Mouse (Mus musculus): ENCODE measurements around the gene Jph3. TPM values are rescaled to one million over a fixed set of nuclear protein-coding genes. Genes with fewer than 3 reads are reported as not detected.

Jph3 gene
- polyA plus RNA-seq, 1 experiment from 2014 or later = 4.4 TPM

DNA sequence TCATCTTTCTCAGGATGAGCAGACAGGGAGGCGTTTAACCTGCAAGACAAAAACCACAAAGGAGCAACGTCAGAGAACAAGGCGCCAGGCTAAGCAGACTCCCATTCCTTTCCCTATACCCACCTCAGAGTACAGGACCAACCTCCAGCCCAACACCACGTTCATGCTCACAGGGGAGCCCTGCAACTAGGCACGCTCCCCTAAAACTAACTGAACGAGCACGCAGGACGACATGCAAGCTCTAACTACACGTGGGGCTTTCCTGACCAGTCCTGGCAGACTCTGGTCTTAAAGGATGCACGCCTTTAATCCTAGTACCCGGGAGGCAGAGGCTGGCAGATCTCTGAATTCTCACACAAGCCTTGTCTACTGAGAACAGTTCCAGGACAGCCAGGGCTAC lies 91.9 kb downstream of the Jph3 start:
- no peaks in the 10 kb centered on the region for H3K27me3 ChIP-seq (replicated peaks; ENCODE audit: control insufficient read depth, insufficient read depth, low read length)
- no peaks in the 10 kb centered on the region for H3K9me3 ChIP-seq (ENCODE audit: control insufficient read depth, low read length)
- DNase-seq (ENCODE audit: low spot score) = no peak
- H3K36me3 ChIP-seq (ENCODE audit: control insufficient read depth, insufficient read depth, low read length) = peaks cover 35% of the 10 kb centered on the region
- no peak overlapping the region for H3K4me2 ChIP-seq (ENCODE audit: low read length)
- WGBS = 86% methylated on average over 11 of the region's 11 CpGs
- no peak overlapping the region for H3K27ac ChIP-seq (ENCODE audit: low read depth)
- H3K4me1 ChIP-seq (replicated peaks; ENCODE audit: control insufficient read depth, insufficient read depth, low read length) = no peaks in the 10 kb centered on the region
- no peak overlapping the region for H3K4me3 ChIP-seq (ENCODE audit: low read depth, low read length)
- no peak for ATAC-seq (replicated peaks; ENCODE audit: low FRiP score, low TSS enrichment, low read depth)
- no peak overlapping the region for H3K9ac ChIP-seq (ENCODE audit: low read length)

DNA sequence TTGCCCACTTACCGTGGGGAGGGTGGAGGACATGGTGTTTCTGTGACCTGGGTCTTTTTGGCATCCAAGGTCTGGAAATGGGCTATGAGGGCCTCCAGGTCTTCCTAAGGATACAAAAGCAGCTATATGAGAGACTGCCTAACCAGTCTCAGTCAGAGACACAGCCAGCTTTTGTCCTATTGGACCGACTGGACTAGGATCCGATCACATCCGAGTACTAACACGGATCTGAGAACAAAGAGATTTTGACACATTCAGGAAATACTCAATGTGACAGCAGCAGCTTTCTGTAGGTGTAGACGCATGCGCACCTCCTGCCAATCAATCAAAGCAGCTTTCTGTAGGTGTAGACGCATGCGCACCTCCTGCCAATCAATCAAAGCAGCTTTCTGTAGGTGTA lies 92.3 kb downstream of the Jph3 start:
- Histone ChIP-seq H3K27ac (ENCODE audit: low read depth) (no peak overlapping the region), H3K4me3 (ENCODE audit: low read depth, low read length) (no peak overlapping the region), H3K4me1 (replicated peaks; ENCODE audit: control insufficient read depth, insufficient read depth, low read length) (no peaks in the 10 kb centered on the region), H3K9ac (ENCODE audit: low read length) (no peak overlapping the region), H3K27me3 (replicated peaks; ENCODE audit: control insufficient read depth, insufficient read depth, low read length) (no peaks in the 10 kb centered on the region), H3K9me3 (ENCODE audit: control insufficient read depth, low read length) (no peaks in the 10 kb centered on the region), H3K4me2 (ENCODE audit: low read length) (no peak overlapping the region), H3K36me3 (ENCODE audit: control insufficient read depth, insufficient read depth, low read length) (peaks cover 35% of the 10 kb centered on the region)
- WGBS = 90% methylated on average over 9 of the region's 9 CpGs
- ATAC-seq (replicated peaks; ENCODE audit: low FRiP score, low TSS enrichment, low read depth) (no peak), DNase-seq (ENCODE audit: low spot score) (no peak)

DNA sequence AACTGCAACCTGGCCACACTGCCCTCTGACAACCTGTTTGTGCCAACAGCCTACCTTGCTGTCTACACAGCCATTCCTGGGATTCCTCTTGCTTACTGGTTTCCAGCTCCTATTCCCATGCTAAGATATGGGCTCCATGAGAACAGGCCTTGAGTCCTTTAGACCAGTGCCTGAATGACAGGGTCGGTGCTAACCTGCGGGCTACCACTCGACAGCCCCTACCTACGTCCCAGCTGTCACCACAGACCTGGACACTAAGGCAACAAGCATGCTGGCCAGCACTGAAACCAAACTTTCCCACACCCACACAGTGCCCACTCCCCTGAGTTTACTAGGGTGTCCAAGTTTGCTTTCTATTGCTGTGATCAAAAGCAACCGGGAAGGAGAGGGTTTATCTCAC lies 98.3 kb downstream of the Jph3 start:
- H3K9me3 ChIP-seq (ENCODE audit: control insufficient read depth, low read length) = no peaks in the 10 kb centered on the region
- ATAC-seq (replicated peaks; ENCODE audit: low FRiP score, low TSS enrichment, low read depth) = no peak
- no peak overlapping the region for H3K4me3 ChIP-seq (ENCODE audit: low read depth, low read length)
- H3K27ac ChIP-seq (ENCODE audit: low read depth) = no peak overlapping the region
- H3K27me3 ChIP-seq (replicated peaks; ENCODE audit: control insufficient read depth, insufficient read depth, low read length) = no peaks in the 10 kb centered on the region
- H3K4me1 ChIP-seq (replicated peaks; ENCODE audit: control insufficient read depth, insufficient read depth, low read length) = peaks cover 9% of the 10 kb centered on the region
- no peaks in the 10 kb centered on the region for H3K36me3 ChIP-seq (ENCODE audit: control insufficient read depth, insufficient read depth, low read length)
- no peak overlapping the region for H3K9ac ChIP-seq (ENCODE audit: low read length)
- WGBS = 93% methylated on average over 5 of the region's 5 CpGs
- DNase-seq (ENCODE audit: low spot score) = no peak
- H3K4me2 ChIP-seq (ENCODE audit: low read length) = no peak overlapping the region

DNA sequence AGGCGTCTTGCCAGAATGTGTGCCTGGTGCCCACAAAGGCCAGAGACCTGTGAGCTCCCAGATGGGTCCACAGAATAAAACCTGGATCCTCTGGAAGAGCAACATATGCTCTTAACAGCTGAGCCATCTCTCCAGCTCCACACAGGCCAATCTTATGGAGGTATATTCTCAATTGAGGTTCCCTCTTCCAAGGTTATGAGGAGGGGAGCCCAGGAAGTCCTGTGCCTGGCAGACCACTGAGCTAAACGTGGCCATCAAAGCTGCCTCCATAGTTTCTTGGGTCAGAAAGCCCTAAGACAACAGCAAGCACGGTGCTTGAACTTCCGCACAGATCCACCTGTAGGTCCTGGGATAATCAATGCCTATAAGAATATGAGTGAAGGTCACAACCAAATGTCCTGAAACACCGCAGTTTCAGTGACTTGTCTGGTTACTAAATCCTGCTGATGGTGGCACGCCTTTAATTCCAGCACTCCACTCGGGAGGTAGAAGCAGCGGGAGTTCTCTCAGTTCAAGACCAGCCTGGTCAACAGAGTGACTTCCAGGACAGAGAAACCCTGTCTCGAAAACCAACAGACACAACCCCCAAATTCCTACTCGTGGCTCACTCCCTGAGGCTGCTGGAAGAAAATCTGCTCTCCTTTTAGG lies 99.1 kb downstream of the Jph3 start:
- 37% methylated on average over 10 of the region's 10 CpGs for WGBS
- Histone ChIP-seq H3K4me1 (replicated peaks; ENCODE audit: control insufficient read depth, insufficient read depth, low read length) (peaks cover 9% of the 10 kb centered on the region), H3K4me2 (ENCODE audit: low read length) (peak overlapping the region; percentile 95), H3K36me3 (ENCODE audit: control insufficient read depth, insufficient read depth, low read length) (no peaks in the 10 kb centered on the region), H3K27ac (ENCODE audit: low read depth) (no peak overlapping the region), H3K9ac (ENCODE audit: low read length) (peak overlapping the region; percentile 85), H3K4me3 (ENCODE audit: low read depth, low read length) (peak overlapping the region; percentile 97), H3K9me3 (ENCODE audit: control insufficient read depth, low read length) (no peaks in the 10 kb centered on the region), H3K27me3 (replicated peaks; ENCODE audit: control insufficient read depth, insufficient read depth, low read length) (no peaks in the 10 kb centered on the region)
- no peak for DNase-seq (ENCODE audit: low spot score)
- no peak for ATAC-seq (replicated peaks; ENCODE audit: low FRiP score, low TSS enrichment, low read depth)

DNA sequence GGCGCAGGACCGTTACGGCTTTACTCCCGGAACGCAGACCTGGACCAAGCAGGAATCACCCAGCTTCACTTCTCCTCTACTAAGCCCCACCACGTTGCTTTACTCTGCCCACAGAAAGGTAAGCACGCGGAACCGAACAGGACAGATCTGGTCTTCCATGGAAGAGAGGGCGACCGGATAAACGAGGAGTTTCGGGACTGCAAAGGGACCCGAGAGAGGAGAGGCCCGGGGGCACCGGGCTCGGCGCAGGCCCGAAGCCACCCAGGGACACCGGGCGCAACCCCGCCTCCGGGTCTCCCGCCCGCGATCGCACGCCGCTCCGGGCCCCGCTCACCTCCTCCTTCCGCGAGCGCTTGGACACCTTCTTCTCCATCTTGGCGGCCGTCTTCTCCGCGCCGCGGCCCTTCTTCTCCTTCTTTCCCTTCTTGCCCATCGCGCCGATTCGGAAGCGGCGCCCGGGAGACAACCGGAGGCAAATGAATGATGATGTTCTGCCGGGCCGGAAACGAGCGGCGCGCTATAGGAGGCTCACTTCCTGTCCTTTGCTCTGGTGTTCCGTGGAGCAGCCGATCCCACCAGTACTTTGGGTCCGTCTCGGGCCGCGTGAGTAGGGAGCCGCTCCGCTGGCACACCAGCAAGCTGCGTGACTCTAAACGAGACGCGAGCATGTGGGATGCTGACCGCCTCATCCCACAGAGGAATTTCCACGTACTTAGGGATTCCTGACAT lies 99.8 kb downstream of the Jph3 start, which contains the start of gene Klhdc4:
Klhdc4 (minus strand) TSS at position 522 of the 729 bp plus-strand sequence.
- ATAC-seq (replicated peaks; ENCODE audit: low FRiP score, low TSS enrichment, low read depth) (peak; percentile 99), DNase-seq (ENCODE audit: low spot score) (peak; percentile 97)
- H3K4me2 ChIP-seq (ENCODE audit: low read length) = peak within 1 kb of the TSS; percentile 95
- WGBS = under 1% methylated on average over 64 of the region's 68 CpGs
- peaks cover 9% of the 10 kb centered on the region for H3K4me1 ChIP-seq (replicated peaks; ENCODE audit: control insufficient read depth, insufficient read depth, low read length)
- H3K36me3 ChIP-seq (ENCODE audit: control insufficient read depth, insufficient read depth, low read length) = no peaks in the 10 kb centered on the region
- no peaks in the 10 kb centered on the region for H3K9me3 ChIP-seq (ENCODE audit: control insufficient read depth, low read length)
- H3K27ac ChIP-seq (ENCODE audit: low read depth) = peak within 1 kb of the TSS; percentile 38; the same call in 1 of the 2 replicates
- peak within 1 kb of the TSS; percentile 85 for H3K9ac ChIP-seq (ENCODE audit: low read length)
- no peaks in the 10 kb centered on the region for H3K27me3 ChIP-seq (replicated peaks; ENCODE audit: control insufficient read depth, insufficient read depth, low read length)
- peak within 1 kb of the TSS; percentile 97 for H3K4me3 ChIP-seq (ENCODE audit: low read depth, low read length)

DNA sequence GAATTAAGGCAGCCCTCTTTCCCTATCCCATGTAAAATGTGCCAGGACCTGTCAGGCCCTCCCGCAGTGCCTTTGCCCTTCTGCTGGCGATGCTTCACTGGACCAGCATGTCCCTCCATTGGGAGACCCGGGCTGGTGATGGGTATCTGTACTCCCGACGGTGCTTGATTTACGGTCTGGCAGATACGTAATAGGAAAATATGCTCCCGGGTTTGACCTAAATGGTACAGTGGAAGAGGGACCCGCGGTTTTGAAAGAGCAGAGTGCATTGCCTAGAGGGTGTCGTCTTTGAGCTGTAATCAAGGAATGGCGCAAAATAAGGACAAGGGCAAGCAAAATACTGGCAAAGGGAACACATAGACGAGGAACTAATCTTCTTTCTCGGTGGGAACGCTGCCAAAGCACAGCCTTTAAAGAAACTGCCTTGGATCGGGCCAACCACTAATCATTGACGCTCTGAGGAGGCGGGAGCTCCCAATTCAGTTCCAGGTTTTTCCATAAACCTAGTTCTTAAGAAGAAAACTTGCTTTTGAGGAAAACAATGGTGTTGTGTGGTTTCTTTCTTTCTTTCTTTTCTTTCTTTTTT lies 100.4 kb downstream of the Jph3 start:
- peak; percentile 65 for ATAC-seq (replicated peaks; ENCODE audit: low FRiP score, low TSS enrichment, low read depth)
- H3K4me1 ChIP-seq (replicated peaks; ENCODE audit: control insufficient read depth, insufficient read depth, low read length) = peaks cover 9% of the 10 kb centered on the region
- no peak for DNase-seq (ENCODE audit: low spot score)
- peak overlapping the region; percentile 38; the same call in 1 of the 2 replicates for H3K27ac ChIP-seq (ENCODE audit: low read depth)
- H3K9me3 ChIP-seq (ENCODE audit: control insufficient read depth, low read length) = no peaks in the 10 kb centered on the region
- H3K27me3 ChIP-seq (replicated peaks; ENCODE audit: control insufficient read depth, insufficient read depth, low read length) = no peaks in the 10 kb centered on the region
- H3K36me3 ChIP-seq (ENCODE audit: control insufficient read depth, insufficient read depth, low read length) = no peaks in the 10 kb centered on the region
- peak overlapping the region; percentile 97 for H3K4me3 ChIP-seq (ENCODE audit: low read depth, low read length)
- peak overlapping the region; percentile 95 for H3K4me2 ChIP-seq (ENCODE audit: low read length)
- peak overlapping the region; percentile 85 for H3K9ac ChIP-seq (ENCODE audit: low read length)
- 22% methylated on average over 18 of the region's 18 CpGs for WGBS

DNA sequence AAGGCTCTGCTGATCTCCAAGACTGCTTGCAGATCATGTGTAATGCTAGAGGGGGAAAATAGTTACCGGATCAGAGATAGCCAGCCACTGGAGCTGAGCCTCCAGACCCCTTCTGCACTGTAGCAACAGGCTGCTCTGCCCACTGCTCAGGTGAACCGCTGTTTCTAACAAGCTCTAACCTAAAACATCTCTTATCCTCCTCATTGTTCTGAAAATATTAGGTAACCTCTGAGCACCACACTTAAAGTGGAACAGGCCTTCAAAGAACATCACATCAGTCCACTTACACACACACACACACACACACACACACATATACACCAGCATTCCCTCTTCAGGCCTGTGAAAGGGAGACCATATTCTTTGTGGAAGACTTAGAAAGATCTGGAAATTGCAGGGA lies 102.6 kb downstream of the Jph3 start:
- WGBS = 83% methylated on average over 2 of the region's 2 CpGs
- Histone ChIP-seq H3K9ac (ENCODE audit: low read length) (no peak overlapping the region), H3K4me2 (ENCODE audit: low read length) (no peak overlapping the region), H3K9me3 (ENCODE audit: control insufficient read depth, low read length) (no peaks in the 10 kb centered on the region), H3K27me3 (replicated peaks; ENCODE audit: control insufficient read depth, insufficient read depth, low read length) (no peaks in the 10 kb centered on the region), H3K4me1 (replicated peaks; ENCODE audit: control insufficient read depth, insufficient read depth, low read length) (peaks cover 9% of the 10 kb centered on the region), H3K4me3 (ENCODE audit: low read depth, low read length) (no peak overlapping the region), H3K27ac (ENCODE audit: low read depth) (no peak overlapping the region), H3K36me3 (ENCODE audit: control insufficient read depth, insufficient read depth, low read length) (no peaks in the 10 kb centered on the region)
- no peak for DNase-seq (ENCODE audit: low spot score)
- ATAC-seq (replicated peaks; ENCODE audit: low FRiP score, low TSS enrichment, low read depth) = no peak

DNA sequence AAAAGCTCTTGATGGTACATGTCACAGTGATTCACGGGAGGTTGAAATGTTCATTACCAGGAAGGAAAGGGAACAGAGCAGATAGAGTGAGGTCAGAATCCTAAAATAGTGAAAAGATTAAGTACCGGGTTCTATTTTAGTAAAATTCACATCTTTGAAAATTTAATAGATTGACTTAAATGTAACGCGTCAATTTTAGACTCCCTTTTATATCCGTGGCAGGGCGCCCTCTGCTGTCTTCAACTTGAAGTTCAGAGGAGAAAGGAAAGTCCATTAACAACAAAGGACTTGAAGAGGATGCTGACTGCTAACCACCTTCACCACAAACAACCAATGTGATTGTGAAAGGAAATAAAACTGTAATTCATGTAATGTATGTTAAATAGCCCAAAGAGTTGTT lies 103.1 kb downstream of the Jph3 start:
- Histone ChIP-seq H3K4me1 (replicated peaks; ENCODE audit: control insufficient read depth, insufficient read depth, low read length) (peaks cover 9% of the 10 kb centered on the region), H3K4me2 (ENCODE audit: low read length) (no peak overlapping the region), H3K9ac (ENCODE audit: low read length) (no peak overlapping the region), H3K27me3 (replicated peaks; ENCODE audit: control insufficient read depth, insufficient read depth, low read length) (no peaks in the 10 kb centered on the region), H3K9me3 (ENCODE audit: control insufficient read depth, low read length) (no peaks in the 10 kb centered on the region), H3K4me3 (ENCODE audit: low read depth, low read length) (no peak overlapping the region), H3K27ac (ENCODE audit: low read depth) (no peak overlapping the region), H3K36me3 (ENCODE audit: control insufficient read depth, insufficient read depth, low read length) (no peaks in the 10 kb centered on the region)
- no peak for ATAC-seq (replicated peaks; ENCODE audit: low FRiP score, low TSS enrichment, low read depth)
- 22% methylated on average over 6 of the region's 6 CpGs for WGBS
- peak; percentile 76 for DNase-seq (ENCODE audit: low spot score)
